Mouse (Mus musculus): ENCODE data around the gene Adam1a. TPM values are rescaled to one million over a fixed set of nuclear protein-coding genes. Genes with fewer than 3 reads are reported as not detected.
"Not testable (repeated sequence)": the region's sequence is repeated elsewhere in the genome, so short reads cannot be mapped to it uniquely, and the experiment has no call there.

Gene Adam1a
- polyA plus RNA-seq, 1 experiment from 2014 or later: 1.9 TPM

DNA sequence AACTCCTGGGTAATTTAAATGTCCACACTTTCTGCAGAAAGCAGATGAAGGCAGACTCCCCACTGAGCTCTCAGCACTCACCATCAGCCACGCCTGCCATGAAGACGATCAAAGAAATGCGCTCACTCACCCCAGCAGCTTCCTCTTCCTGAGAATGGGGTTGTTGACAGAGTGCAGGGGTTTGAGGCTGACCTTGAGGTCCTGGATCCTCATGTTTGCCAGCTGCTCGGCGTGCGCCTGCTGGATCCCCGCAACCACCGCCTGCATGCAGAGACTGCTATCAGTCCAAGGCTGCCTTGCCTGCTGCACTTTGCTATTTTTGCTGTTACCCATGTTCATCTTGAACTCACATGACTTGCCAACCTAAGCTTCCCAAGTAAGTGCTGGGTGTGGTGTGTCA, 18.3 kb downstream of the Adam1a start:
- no peaks in the 10 kb centered on the region for H3K4me1 ChIP-seq (replicated peaks)
- H3K9ac ChIP-seq (replicated peaks): no peak overlapping the region
- no peaks in the 10 kb centered on the region for H3K9me3 ChIP-seq
- no peak overlapping the region for H3K4me2 ChIP-seq
- no peak overlapping the region for H3K4me3 ChIP-seq (replicated peaks)
- H3K27me3 ChIP-seq: no peaks in the 10 kb centered on the region
- ATAC-seq (ENCODE audit: insufficient number of reproducible peaks, insufficient read depth, low FRiP score, low TSS enrichment, low read depth): no peak
- no peak overlapping the region for H3K27ac ChIP-seq
- 82% methylated on average over 8 of the region's 8 CpGs for WGBS
- H3K36me3 ChIP-seq: peaks cover 86% of the 10 kb centered on the region

- Histone ChIP-seq H3K27me3 (no peaks in the 10 kb centered on the region), H3K9ac (replicated peaks) (no peak overlapping the region), H3K36me3 (peaks cover 86% of the 10 kb centered on the region), H3K4me3 (replicated peaks) (no peak overlapping the region), H3K4me2 (no peak overlapping the region), H3K4me1 (replicated peaks) (no peaks in the 10 kb centered on the region), H3K9me3 (no peaks in the 10 kb centered on the region), H3K27ac (no peak overlapping the region)
- WGBS: 88% methylated on average over 7 of the region's 7 CpGs
- no peak for ATAC-seq (ENCODE audit: insufficient number of reproducible peaks, insufficient read depth, low FRiP score, low TSS enrichment, low read depth)
These were observed 18.8 kb downstream of the Adam1a start for GRCm38 (mm10) chr5:121526526-121526925.

DNA sequence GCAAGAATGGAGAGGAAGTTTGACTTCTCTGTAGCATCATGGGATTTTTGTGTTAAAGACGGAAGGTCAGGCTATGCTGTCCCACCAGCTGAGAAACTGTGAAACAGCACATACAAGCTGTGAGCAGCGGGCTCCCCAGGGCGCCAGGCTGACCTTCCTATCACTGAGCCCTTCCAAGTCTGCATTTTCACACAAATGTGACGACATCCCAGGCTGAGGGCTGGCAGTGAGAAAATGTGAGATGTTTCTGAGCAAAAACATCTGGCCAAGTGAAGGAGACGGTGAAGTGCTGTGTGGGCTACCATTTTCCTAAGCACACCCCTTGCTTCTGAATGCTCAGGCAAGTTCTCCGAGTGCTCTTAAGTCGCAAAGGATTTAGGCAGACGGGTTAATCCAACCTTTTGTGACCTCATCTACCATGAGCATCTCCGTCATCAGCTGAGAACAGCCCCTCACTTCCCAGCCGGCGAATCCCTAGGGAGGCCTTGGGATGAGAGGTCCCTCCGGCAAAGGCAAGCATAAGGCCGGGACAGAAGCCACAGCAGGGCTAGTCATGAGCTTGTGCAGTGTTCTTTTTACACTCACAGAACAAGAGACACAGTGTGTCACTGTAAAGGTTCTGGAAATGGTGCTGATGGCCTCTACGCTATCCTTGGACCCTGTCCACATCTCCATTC, 19.4 kb downstream of the Adam1a start:
- Histone ChIP-seq H3K9ac (replicated peaks) (no peak overlapping the region), H3K36me3 (peaks cover 86% of the 10 kb centered on the region), H3K9me3 (no peaks in the 10 kb centered on the region), H3K27me3 (no peaks in the 10 kb centered on the region), H3K4me3 (replicated peaks) (no peak overlapping the region), H3K27ac (no peak overlapping the region), H3K4me1 (replicated peaks) (no peaks in the 10 kb centered on the region), H3K4me2 (no peak overlapping the region)
- 85% methylated on average over 14 of the region's 14 CpGs for WGBS
- ATAC-seq (ENCODE audit: insufficient number of reproducible peaks, insufficient read depth, low FRiP score, low TSS enrichment, low read depth): no peak

GRCm38 (mm10) chr5:121519758-121520157, 25.5 kb downstream of the Adam1a start:
- H3K27me3 ChIP-seq; H3K9ac ChIP-seq (replicated peaks); H3K4me2 ChIP-seq; H3K9me3 ChIP-seq; H3K4me1 ChIP-seq (replicated peaks); H3K27ac ChIP-seq; ATAC-seq (ENCODE audit: insufficient number of reproducible peaks, insufficient read depth, low FRiP score, low TSS enrichment, low read depth); H3K4me3 ChIP-seq (replicated peaks): not testable (repeated sequence)
- 95% methylated on average over 11 of the region's 17 CpGs for WGBS
- H3K36me3 ChIP-seq: peaks cover 56% of the 10 kb centered on the region

DNA sequence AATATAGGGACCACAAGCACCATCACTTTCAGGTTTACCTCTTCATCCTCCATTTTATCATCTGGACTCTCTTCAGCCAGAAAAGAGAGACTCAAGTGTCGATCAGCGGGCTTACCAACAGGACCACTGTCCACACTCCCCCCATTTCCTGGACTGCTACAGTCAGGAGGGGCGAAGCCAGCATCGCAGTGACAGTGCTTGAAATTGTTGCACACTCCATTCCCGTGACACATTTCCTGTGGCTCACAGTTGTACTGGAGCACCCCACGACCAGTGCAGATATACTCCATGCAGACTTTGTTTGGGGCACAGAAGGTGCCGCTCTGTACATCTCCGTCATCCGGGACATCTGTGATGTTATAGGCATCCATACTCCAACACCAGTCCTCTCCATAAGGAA, 26.3 kb downstream of the Adam1a start:
- no peaks in the 10 kb centered on the region for H3K27me3 ChIP-seq
- H3K36me3 ChIP-seq: peaks cover 48% of the 10 kb centered on the region
- no peak overlapping the region for H3K4me2 ChIP-seq
- no peaks in the 10 kb centered on the region for H3K9me3 ChIP-seq
- H3K4me3 ChIP-seq (replicated peaks): no peak overlapping the region
- H3K9ac ChIP-seq (replicated peaks): no peak overlapping the region
- ATAC-seq (ENCODE audit: insufficient number of reproducible peaks, insufficient read depth, low FRiP score, low TSS enrichment, low read depth): no peak
- no peak overlapping the region for H3K27ac ChIP-seq
- no peaks in the 10 kb centered on the region for H3K4me1 ChIP-seq (replicated peaks)
- 92% methylated on average over 9 of the region's 9 CpGs for WGBS

DNA sequence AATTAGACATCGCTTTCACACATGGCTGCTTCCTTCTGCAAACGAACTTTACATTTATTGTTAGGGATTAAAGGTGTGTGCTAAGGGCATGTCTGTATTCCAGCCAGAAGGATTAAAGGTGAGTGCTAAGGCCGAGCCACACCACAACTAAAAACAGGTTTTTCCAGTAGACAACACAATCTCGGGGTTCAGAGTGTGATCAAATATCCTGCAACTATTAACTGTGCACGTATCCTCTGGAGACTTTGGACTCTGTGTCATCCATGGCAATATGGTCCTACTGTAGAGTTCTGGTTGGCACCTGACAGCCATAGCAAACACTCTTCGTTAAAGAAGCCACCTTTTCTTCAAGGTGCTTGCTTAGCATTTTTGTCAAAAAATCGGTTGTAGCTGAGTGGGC, 35.3 kb downstream of the Adam1a start:
- ATAC-seq (ENCODE audit: insufficient number of reproducible peaks, insufficient read depth, low FRiP score, low TSS enrichment, low read depth): no peak
- Histone ChIP-seq H3K9me3 (no peaks in the 10 kb centered on the region), H3K27me3 (no peaks in the 10 kb centered on the region), H3K4me3 (replicated peaks) (no peak overlapping the region), H3K36me3 (no peaks in the 10 kb centered on the region), H3K4me1 (replicated peaks) (no peaks in the 10 kb centered on the region), H3K27ac (no peak overlapping the region), H3K9ac (replicated peaks) (no peak overlapping the region), H3K4me2 (no peak overlapping the region)
- WGBS: 85% methylated on average over 7 of the region's 7 CpGs

DNA sequence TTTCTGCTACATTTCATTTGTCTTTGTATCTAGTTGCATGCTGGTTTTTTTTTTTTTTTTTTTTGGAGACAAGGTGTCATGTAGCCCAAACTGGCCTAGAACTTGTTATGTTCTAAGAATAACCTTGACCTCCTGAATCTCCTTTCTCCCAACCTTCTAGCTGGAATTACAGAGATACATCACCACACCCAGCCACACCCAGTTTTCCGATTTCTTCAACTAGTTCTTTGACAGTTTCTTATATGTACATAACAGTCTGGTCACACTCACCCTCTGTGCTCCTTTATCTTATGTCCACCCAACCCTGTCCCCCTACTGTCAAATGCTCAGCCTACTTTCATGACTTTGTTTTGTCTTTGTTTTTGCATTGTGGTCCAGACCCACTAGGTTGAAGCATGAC, 38.4 kb downstream of the Adam1a start:
- ATAC-seq (ENCODE audit: insufficient number of reproducible peaks, insufficient read depth, low FRiP score, low TSS enrichment, low read depth): no peak

GRCm38 (mm10) chr5:121503231-121503630, 42.1 kb downstream of the Adam1a start, which contains the start of gene Adam1b:
Adam1b (minus strand) TSS chr5:121503435.
- ATAC-seq (ENCODE audit: insufficient number of reproducible peaks, insufficient read depth, low FRiP score, low TSS enrichment, low read depth): no peak
- Histone ChIP-seq H3K4me1 (replicated peaks) (no peaks in the 10 kb centered on the region), H3K9me3 (no peaks in the 10 kb centered on the region), H3K9ac (replicated peaks) (no peak within 1 kb of the TSS), H3K4me2 (no peak within 1 kb of the TSS), H3K27me3 (no peaks in the 10 kb centered on the region), H3K27ac (no peak within 1 kb of the TSS), H3K36me3 (no peaks in the 10 kb centered on the region), H3K4me3 (replicated peaks) (no peak within 1 kb of the TSS)
- WGBS: 76% methylated on average over 3 of the region's 3 CpGs

More for the DNA sequence above, 38.4 kb downstream of the Adam1a start:
- no peaks in the 10 kb centered on the region for H3K27me3 ChIP-seq
- H3K4me3 ChIP-seq (replicated peaks): no peak overlapping the region
- no peak overlapping the region for H3K4me2 ChIP-seq
- H3K9me3 ChIP-seq: no peaks in the 10 kb centered on the region
- no peaks in the 10 kb centered on the region for H3K36me3 ChIP-seq
- H3K9ac ChIP-seq (replicated peaks): no peak overlapping the region
- no peak overlapping the region for H3K27ac ChIP-seq
- H3K4me1 ChIP-seq (replicated peaks): no peaks in the 10 kb centered on the region
- WGBS: 89% methylated on average over 1 of the region's 1 CpGs

- H3K4me1 ChIP-seq (replicated peaks); H3K4me2 ChIP-seq; H3K9me3 ChIP-seq; ATAC-seq (ENCODE audit: insufficient number of reproducible peaks, insufficient read depth, low FRiP score, low TSS enrichment, low read depth); H3K27ac ChIP-seq; H3K36me3 ChIP-seq; H3K27me3 ChIP-seq; H3K4me3 ChIP-seq (replicated peaks); H3K9ac ChIP-seq (replicated peaks): not testable (repeated sequence)
- WGBS: 72% methylated on average over 11 of the region's 17 CpGs
These were observed 43.8 kb downstream of the Adam1a start for GRCm38 (mm10) chr5:121501424-121501996.

- Histone ChIP-seq H3K27ac (no peak overlapping the region), H3K27me3 (no peaks in the 10 kb centered on the region), H3K36me3 (no peaks in the 10 kb centered on the region), H3K4me2 (no peak overlapping the region), H3K9me3 (no peaks in the 10 kb centered on the region), H3K9ac (replicated peaks) (no peak overlapping the region), H3K4me3 (replicated peaks) (no peak overlapping the region), H3K4me1 (replicated peaks) (no peaks in the 10 kb centered on the region)
- WGBS: 68% methylated on average over 7 of the region's 7 CpGs
- ATAC-seq (ENCODE audit: insufficient number of reproducible peaks, insufficient read depth, low FRiP score, low TSS enrichment, low read depth): no peak
These were observed 44.6 kb downstream of the Adam1a start for GRCm38 (mm10) chr5:121500719-121501118.

DNA sequence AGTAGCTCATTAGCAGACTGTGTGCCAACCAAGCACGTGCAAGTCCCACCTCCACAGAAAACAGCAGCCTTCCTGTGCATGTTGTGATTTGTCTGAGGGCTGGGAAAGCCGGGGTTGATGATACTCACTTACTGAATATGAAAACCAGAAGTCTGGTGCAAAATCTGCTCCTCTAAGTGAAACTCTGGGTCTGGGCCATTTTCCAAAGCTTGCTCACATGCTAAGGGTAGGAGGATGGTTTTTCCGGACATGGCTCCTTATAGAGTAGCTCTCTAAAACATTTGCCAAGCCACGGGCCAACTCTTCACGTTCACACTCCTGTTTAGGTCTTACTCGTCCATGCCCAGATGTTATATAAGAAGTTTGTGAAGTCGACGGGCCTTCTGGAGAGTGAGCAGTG, 52.0 kb downstream of the Adam1a start:
- no peaks in the 10 kb centered on the region for H3K4me1 ChIP-seq (replicated peaks)
- H3K27ac ChIP-seq: no peak overlapping the region
- no peaks in the 10 kb centered on the region for H3K36me3 ChIP-seq
- no peak overlapping the region for H3K9ac ChIP-seq (replicated peaks)
- H3K4me3 ChIP-seq (replicated peaks): no peak overlapping the region
- H3K4me2 ChIP-seq: no peak overlapping the region
- ATAC-seq (ENCODE audit: insufficient number of reproducible peaks, insufficient read depth, low FRiP score, low TSS enrichment, low read depth): no peak
- 72% methylated on average over 8 of the region's 8 CpGs for WGBS
- H3K9me3 ChIP-seq: no peaks in the 10 kb centered on the region
- H3K27me3 ChIP-seq: no peaks in the 10 kb centered on the region

- H3K27me3 ChIP-seq: no peaks in the 10 kb centered on the region
- H3K27ac ChIP-seq: no peak overlapping the region
- no peak overlapping the region for H3K4me2 ChIP-seq
- no peak overlapping the region for H3K9ac ChIP-seq (replicated peaks)
- H3K4me1 ChIP-seq (replicated peaks): no peaks in the 10 kb centered on the region
- ATAC-seq (ENCODE audit: insufficient number of reproducible peaks, insufficient read depth, low FRiP score, low TSS enrichment, low read depth): no peak
- 87% methylated on average over 5 of the region's 5 CpGs for WGBS
- no peak overlapping the region for H3K4me3 ChIP-seq (replicated peaks)
- H3K36me3 ChIP-seq: no peaks in the 10 kb centered on the region
- no peaks in the 10 kb centered on the region for H3K9me3 ChIP-seq
These were observed 60.5 kb downstream of the Adam1a start for GRCm38 (mm10) chr5:121484801-121485200.

All from limb, embryonic 12.5 days (tissue).